Mouse (Mus musculus) natural killer cell, adult 2 months (primary cell): ENCODE measurements around the gene Pde10a.

Experiments used
- DNase-seq, 2 experiments: peaks; one replicate each; pipeline ENCODE4 v3.0.0; 2022; ENCODE audit warnings: low spot score in 2 of 2

Pde10a gene

DNA sequence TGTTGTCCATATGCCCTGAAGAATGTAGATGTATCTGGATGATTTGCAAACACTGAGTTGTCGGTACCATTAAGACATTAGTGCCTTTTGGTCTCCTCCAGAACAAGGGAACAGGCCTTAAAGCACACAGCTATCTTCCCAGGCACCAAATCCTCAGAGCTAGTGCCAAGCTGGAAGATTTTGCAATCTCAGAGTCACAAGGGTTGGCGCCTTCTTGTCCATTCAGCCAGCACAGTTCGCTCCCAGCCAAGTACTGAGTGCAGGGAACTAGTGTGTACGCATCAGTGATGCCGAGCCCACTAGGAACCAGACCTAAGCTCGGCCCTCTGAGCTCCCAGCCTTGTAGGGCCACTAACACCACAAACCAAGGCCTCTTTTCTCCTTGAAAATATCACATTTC is 440.0 kb downstream of the Pde10a start:
- no peak for DNase-seq

- no peak for DNase-seq
Measured at GRCm38 (mm10) chr17:8972152-8972854, 447.1 kb downstream of the Pde10a start.

DNA sequence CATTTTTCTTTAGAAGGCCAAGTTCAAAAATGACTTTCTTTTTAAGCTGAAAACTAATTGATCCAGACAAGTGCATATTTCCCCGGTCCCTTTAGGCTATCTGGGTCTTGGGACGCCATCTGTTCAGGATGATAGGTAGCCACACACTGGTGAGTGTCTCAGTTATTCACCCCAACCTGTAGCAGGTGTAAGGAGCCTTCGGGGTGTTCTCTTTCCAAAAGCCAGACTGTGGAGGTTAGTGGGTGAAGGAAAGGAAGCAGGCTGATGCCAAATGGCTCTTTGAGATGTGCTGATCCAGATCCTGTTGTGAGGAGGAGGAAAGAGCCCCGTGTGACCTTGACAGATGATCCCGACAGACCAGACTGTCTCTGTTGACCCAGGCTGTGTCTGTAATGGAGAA is 448.2 kb downstream of the Pde10a start:
- DNase-seq, result no peak

DNA sequence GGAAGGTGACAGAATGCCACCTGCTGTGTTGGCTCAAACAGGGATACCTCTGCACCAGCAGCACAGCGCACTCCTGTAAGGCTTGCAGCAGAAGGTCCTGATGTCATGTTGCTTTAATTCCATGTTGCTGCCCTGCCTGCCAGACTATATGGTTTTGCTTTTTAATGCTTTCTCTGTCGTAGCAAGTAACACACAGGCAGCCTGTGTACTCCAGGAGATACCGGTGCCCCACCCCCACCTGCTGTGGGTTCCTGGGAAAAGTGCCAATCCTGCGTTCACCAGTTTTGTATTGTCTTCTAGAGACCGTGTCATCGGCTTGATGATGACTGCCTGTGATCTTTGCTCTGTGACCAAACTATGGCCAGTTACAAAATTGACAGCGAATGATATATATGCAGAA is 449.3 kb downstream of the Pde10a start:
- no peak for DNase-seq

DNA sequence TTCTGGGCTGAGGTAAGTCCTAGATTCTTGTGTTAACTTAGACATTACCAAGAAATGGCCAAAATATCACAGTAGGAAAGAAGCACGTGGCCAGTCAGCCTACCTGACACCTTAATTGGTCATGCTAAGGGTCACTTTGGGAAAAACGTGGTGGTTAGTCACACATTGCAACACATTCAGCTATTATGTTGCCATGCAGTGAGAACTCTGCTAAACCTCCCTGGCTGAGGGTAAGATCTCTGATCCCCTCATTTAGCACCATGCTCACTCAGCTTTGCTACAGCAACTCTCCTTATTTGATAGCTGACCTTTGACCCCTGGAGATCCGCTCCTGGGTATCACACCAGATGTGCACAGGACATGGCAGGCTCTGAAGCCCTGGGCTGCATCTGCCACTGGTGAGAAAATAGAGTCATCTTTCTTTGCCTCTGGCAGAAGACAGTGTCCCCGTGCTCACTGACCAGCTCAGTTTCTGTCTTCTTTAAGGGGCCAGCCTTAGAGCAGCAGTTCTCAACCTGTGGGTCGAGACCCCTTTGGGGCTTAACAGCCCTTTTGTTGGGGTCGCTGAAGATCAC is 449.7 kb downstream of the Pde10a start:
- no peak for DNase-seq

DNA sequence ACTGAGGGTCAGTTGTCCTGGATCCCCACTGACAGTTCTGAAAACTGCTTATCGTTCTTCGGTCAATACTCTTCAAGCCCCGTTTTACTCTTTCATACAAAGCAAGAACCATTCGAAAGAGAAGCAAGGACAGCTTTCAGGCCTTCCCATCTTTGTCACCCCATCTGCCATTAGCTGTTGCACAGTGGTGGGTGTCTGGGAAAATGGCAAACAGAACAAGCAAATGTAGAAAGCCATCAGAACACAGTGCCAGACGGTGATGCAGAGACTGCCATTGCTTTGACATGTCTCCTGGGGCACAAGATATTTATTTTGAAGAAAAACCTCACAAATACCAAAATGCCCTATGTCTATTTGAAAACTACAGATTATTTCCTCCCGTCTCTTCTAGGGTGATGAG is 451.6 kb downstream of the Pde10a start:
- no peak for DNase-seq

GRCm38 (mm10) chr17:8977271-8977670 is 452.1 kb downstream of the Pde10a start:
- no peak for DNase-seq

- no peak for DNase-seq
Measured at GRCm38 (mm10) chr17:8983576-8983975, 458.4 kb downstream of the Pde10a start.

DNA sequence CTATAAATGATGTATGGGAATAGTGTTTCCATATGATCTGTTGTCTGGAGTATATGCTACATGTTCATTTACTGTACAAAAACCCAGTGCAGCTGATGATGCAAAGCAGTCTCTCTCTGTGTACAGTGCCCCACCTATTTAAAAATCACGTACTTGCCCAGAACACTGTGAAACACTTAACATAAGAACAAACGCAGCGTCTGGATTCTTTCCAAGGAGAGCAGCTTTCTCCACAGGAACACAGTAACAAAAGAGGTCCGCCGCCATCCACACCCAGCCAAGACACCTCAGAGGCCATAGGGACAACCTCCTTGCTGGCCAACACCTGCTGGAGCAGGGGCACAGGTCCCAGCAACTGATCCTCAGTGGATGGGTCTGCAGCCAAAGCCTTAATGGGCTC is 460.5 kb downstream of the Pde10a start:
- DNase-seq, result no peak

GRCm38 (mm10) chr17:8986551-8986950 is 461.4 kb downstream of the Pde10a start:
- DNase-seq, result no peak

DNA sequence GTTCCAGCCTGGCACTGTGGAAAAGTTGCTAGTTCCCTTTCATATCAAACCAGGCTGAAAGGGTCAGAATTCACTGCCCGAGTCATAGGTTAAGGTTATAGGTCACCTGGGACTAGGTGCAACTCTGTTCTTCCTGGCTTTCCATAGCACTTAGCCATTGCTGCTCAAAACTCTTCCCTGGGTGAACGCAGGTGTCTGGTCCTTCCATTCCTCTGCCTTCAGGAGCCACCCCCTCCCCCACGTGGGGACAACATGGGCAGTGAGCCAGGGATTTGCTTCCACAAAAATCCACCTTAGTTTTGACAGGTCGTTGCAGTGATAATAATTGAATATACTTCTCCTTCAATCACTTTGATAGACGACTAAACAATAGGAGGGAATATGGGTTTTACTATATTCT is 462.2 kb downstream of the Pde10a start:
- DNase-seq, result no peak

DNA sequence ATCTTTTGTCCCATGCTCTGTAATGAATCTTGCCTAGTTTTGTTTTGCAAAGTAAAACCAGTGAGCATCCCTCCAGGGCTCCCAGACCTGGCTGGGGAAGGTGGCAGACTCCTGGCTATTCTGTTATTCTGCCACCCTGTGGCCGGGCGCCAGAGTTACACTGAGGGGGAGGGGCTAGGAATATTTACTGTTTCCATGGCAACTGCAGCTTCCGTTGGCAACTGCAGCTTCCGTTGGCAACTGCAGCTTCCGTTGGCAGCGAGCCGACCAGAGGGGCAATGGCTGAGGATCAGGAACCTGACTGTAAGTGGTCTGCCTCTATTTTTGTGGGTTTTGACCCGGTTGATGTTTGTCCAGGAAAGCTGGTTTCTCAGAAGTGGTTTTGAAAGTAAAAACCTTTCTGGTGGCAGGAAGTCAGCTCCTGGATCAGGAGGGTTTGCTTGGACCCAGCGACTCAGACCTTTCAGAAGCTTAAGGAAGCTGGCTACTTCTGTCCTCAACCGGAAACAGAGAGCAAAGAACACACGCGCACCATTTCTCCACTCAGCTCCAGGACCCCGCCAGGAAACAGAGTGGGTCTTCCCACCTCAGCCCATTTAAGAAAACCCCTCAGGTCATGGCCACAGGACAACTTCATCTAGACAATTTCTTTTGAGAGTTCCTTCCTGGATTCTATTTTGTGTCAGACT is 463.1 kb downstream of the Pde10a start, which contains the start of gene 1700010I14Rik:
Gene 1700010I14Rik (plus strand): TSS at position 215 of the 689 bp plus-strand sequence.
- DNase-seq, result peak; percentile 90 to 91

GRCm38 (mm10) chr17:8991160-8991559 is 466.0 kb downstream of the Pde10a start:
- DNase-seq, result peak in 1 of 2 experiments; percentile 32

DNA sequence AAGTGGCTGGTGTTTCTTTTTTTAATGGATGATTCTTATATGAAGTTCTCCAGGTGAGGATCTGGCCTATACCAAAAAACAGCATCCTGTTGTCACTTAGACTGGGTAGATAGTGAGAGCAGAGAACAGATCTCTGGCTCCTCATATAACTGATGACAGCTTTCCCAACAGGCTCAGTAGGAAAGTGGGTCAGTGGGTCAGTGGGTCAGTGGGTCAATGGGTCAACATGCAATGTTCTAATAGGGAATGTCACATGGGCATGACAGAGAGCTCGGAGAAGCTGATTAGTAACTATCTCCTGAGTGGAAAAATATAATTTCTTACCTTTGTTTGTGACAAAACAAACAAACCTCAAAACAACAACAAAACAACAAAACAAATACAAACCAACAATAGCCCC is 470.2 kb downstream of the Pde10a start:
- DNase-seq, result no peak

GRCm38 (mm10) chr17:9002438-9002837 is 477.3 kb downstream of the Pde10a start:
- no peak for DNase-seq

GRCm38 (mm10) chr17:9004516-9004915 is 479.3 kb downstream of the Pde10a start:
- DNase-seq, result no peak

- no peak for DNase-seq
Measured at GRCm38 (mm10) chr17:9023198-9023942, 498.2 kb downstream of the Pde10a start.

- no peak for DNase-seq
Measured at GRCm38 (mm10) chr17:9030181-9030580, 505.0 kb downstream of the Pde10a start.

GRCm38 (mm10) chr17:9031241-9032141 is 506.3 kb downstream of the Pde10a start:
- peak; percentile 57 to 68 for DNase-seq

DNA sequence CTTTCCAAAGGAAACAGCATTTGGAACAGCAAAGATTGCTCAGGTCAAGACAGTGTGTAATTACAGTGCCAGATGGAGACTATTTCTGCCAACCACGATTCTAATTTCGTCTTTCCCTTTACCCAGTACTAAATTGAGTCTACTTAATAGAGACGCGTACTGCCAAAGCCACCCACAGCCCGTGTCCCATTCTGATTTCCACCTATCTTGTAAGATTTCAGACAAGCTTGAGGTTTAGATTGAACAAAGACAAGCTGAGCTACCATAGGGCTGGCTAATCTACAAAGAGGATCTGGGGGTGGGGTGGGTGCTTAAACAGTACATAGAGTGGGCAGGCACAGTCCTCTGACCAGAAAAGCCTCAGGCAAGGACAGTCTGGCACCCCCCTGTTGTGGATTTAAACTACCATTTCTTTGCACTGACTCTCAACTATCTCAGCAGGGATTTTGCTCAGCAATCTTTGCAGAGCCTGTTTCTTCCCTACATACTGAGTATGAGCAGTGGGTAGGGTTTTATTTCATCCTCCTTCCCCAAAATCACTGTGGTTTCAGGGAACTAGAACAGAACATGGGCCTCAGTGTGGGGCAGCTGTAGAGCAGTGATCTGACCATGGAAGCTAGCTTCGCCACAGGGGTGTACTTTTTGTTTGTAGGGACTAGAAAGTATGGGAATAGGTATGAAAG is 507.3 kb downstream of the Pde10a start:
- DNase-seq, result no peak

DNA sequence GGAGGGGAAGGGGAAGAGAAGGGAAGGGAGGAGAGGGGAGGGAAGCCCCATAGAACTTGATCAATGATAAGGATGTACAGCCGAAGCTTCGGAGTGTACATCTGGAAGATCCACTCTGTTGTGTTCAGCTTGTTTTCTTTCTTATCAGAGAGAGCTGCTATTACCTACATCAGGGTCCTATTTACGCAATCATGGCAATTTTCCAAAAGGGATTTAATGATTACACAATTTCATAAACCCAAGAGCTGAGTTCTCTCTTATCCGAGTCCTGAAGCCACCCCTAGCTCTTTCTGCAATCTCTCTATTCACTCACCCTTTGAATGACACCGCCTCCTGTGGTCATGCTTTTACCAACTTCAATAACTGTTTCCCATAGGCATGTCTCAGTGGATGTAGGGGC is 508.3 kb downstream of the Pde10a start:
- no peak for DNase-seq
